Mouse (Mus musculus): Measurements from ENCODE around the gene Ddi2.

GRCm38 (mm10) chr4:141645988-141646387 is 77.2 kb downstream of the Ddi2 start:
- no peak for TF ChIP-seq EP300 (IDR thresholded peaks at IDR 0.05; ENCODE audit: insufficient read depth, low read depth, low read length)
- no peak for TF ChIP-seq CTCF (IDR thresholded peaks at IDR 0.05)
- TF ChIP-seq POLR2A (IDR thresholded peaks at IDR 0.05; ENCODE audit: insufficient read depth, low read depth, low read length): no peak
